Mouse (Mus musculus) G1E (cell line): ENCODE results near the gene Gm10722. TPM values are rescaled to one million over a fixed set of nuclear protein-coding genes. Genes with fewer than 3 reads are reported as not detected.
A peak's percentile ranks its signal among the peaks of the same experiment; 100 is the strongest.
"Not testable (repeated sequence)": the region's sequence is repeated elsewhere in the genome, so short reads cannot be mapped to it uniquely, and the experiment has no call there.

Experiments used
- ATAC-seq: 2 replicates; pipeline ENCODE4 v1.8.0; 2016; ENCODE audit warnings: mild to moderate bottlenecking; ENCODE audit not compliant: insufficient number of reproducible peaks, poor library complexity, low FRiP score, severe bottlenecking; ENCODE audit errors: extremely low read depth
- DNase-seq: peaks from one replicate; pipeline ENCODE4 v3.0.0; 2012; ENCODE audit warnings: low spot score
- H3K27me3 ChIP-seq: 2 replicates; pipeline ENCODE4 v1.6.1; 2012; ENCODE audit warnings: mild to moderate bottlenecking, low read length, inconsistent platforms; ENCODE audit not compliant: insufficient read depth
- H3K36me3 ChIP-seq: replicated peaks from 2 replicates; pipeline ENCODE3; 2012; ENCODE audit warnings: mild to moderate bottlenecking, inconsistent platforms
- H3K4me1 ChIP-seq: 2 replicates; pipeline ENCODE4 v1.6.1; 2012; ENCODE audit warnings: low read depth, low read length, inconsistent platforms, mixed read lengths; ENCODE audit not compliant: insufficient read depth
- H3K4me3 ChIP-seq: 2 replicates; pipeline ENCODE4 v1.5.1; 2012; ENCODE audit warnings: low read depth, mild to moderate bottlenecking, inconsistent platforms, low read length, moderate library complexity, mixed read lengths
- H3K9me3 ChIP-seq: replicated peaks from 2 replicates; pipeline ENCODE4 v1.6.1; 2012; ENCODE audit warnings: inconsistent platforms
- polyA plus RNA-seq: library from polyadenylated mRNA; stranded (reverse); fragments of >175 nt; gene quantifications from 2 replicates; pipeline ENCODE4 v1.2.3, GENCODE M21; 2012
- total RNA-seq, 2 experiments: library from RNA; stranded (forward) in 1 of 2; stranded (reverse) in 1 of 2; fragments of 200-1000 nt in 1 of 2; fragments of >200 nt in 1 of 2; fragmentation: Nextera tagmentation in 1 of 2; gene quantifications; 2 replicates each; pipeline ENCODE4 v1.2.3; 2014 to 2017

The Gm10722 gene
- total RNA-seq (2014; fragmentation: Nextera tagmentation) (not detected in 2 replicates), total RNA-seq (2017) (8.1 and 13.8 TPM in 2 replicates), polyA plus RNA-seq (0.09 TPM in 1 of 2 replicates, not detected in the other)

GRCm38 (mm10) chr9:3000445-3000972, at the start of gene Gm10722:
Gene Gm10722, plus strand, starts transcription at chr9:3000922.
- H3K27me3 ChIP-seq, H3K36me3 ChIP-seq, ATAC-seq, H3K9me3 ChIP-seq, H3K4me3 ChIP-seq, H3K4me1 ChIP-seq, DNase-seq: not testable (repeated sequence)

- not testable (repeated sequence) for ATAC-seq, H3K4me3 ChIP-seq, H3K4me1 ChIP-seq, DNase-seq, H3K9me3 ChIP-seq, H3K27me3 ChIP-seq, H3K36me3 ChIP-seq
These were observed 284 bp downstream of the Gm10722 start for GRCm38 (mm10) chr9:3001006-3001405.

GRCm38 (mm10) chr9:3001948-3002659, 1.4 kb downstream of the Gm10722 start:
- not testable (repeated sequence) for H3K4me1 ChIP-seq, H3K9me3 ChIP-seq, DNase-seq, H3K4me3 ChIP-seq, H3K27me3 ChIP-seq, H3K36me3 ChIP-seq
- ATAC-seq = peak; percentile 40

GRCm38 (mm10) chr9:3002794-3003396, 2.2 kb downstream of the Gm10722 start, which contains the start of gene Gm11168:
Gene Gm11168, plus strand, starts transcription at chr9:3003346.
- not testable (repeated sequence) for H3K4me1 ChIP-seq, ATAC-seq, H3K27me3 ChIP-seq, H3K4me3 ChIP-seq, DNase-seq, H3K36me3 ChIP-seq
- H3K9me3 ChIP-seq = peaks cover 11% of the 10 kb centered on the region

- not testable (repeated sequence) for H3K27me3 ChIP-seq, H3K36me3 ChIP-seq, DNase-seq, H3K4me3 ChIP-seq, H3K4me1 ChIP-seq
- peaks cover 11% of the 10 kb centered on the region for H3K9me3 ChIP-seq
- peak; percentile 30 for ATAC-seq
These were observed 5.5 kb downstream of the Gm10722 start for GRCm38 (mm10) chr9:3006179-3006578.

GRCm38 (mm10) chr9:3006636-3007035, 5.9 kb downstream of the Gm10722 start:
- peaks cover 11% of the 10 kb centered on the region for H3K9me3 ChIP-seq
- not testable (repeated sequence) for H3K4me3 ChIP-seq, H3K27me3 ChIP-seq, DNase-seq, H3K4me1 ChIP-seq, ATAC-seq, H3K36me3 ChIP-seq

- DNase-seq, H3K27me3 ChIP-seq, H3K4me3 ChIP-seq, H3K4me1 ChIP-seq, H3K9me3 ChIP-seq, H3K36me3 ChIP-seq: not testable (repeated sequence)
- ATAC-seq = peak; percentile 7; the same call in 1 of the 2 replicates
These were observed 6.5 kb downstream of the Gm10722 start for GRCm38 (mm10) chr9:3007272-3007671.

- H3K36me3 ChIP-seq, H3K4me1 ChIP-seq, DNase-seq, H3K4me3 ChIP-seq, H3K9me3 ChIP-seq, H3K27me3 ChIP-seq: not testable (repeated sequence)
- ATAC-seq = peak; percentile 17
These were observed 8.6 kb downstream of the Gm10722 start for GRCm38 (mm10) chr9:3009331-3009730.

GRCm38 (mm10) chr9:3012054-3012621, 11.4 kb downstream of the Gm10722 start:
- H3K4me1 ChIP-seq, H3K27me3 ChIP-seq, H3K9me3 ChIP-seq, DNase-seq, H3K4me3 ChIP-seq, H3K36me3 ChIP-seq: not testable (repeated sequence)
- ATAC-seq = peak; percentile 36; the same call in 1 of the 2 replicates

- H3K36me3 ChIP-seq, H3K4me3 ChIP-seq, H3K9me3 ChIP-seq, H3K27me3 ChIP-seq, DNase-seq, H3K4me1 ChIP-seq: not testable (repeated sequence)
- peak; percentile 34 for ATAC-seq
These were observed 12.1 kb downstream of the Gm10722 start, which contains the start of gene Gm10721 for GRCm38 (mm10) chr9:3012733-3013279. Gene Gm10721, plus strand, starts transcription at chr9:3013140.

- not testable (repeated sequence) for DNase-seq, H3K27me3 ChIP-seq, H3K4me3 ChIP-seq, H3K9me3 ChIP-seq, ATAC-seq, H3K4me1 ChIP-seq, H3K36me3 ChIP-seq
These were observed 14.6 kb downstream of the Gm10722 start, which contains the start of gene Gm10720 for GRCm38 (mm10) chr9:3015354-3015753. Gene Gm10720, plus strand, starts transcription at chr9:3015654.
